Mouse (Mus musculus): Measurements from ENCODE around the gene Gm11554. TPM values are rescaled to one million over a fixed set of nuclear protein-coding genes. Genes with fewer than 3 reads are reported as not detected.
"Not testable (repeated sequence)": the region's sequence is repeated elsewhere in the genome, so short reads cannot be mapped to it uniquely, and the experiment has no call there.

Gm11554 gene
- not detected in 2 replicates for total RNA-seq (2014; rRNA removed)
- polyA plus RNA-seq (2015; fragmentation: Nextera tagmentation; extraction: Ambion mirVana) = not detected in 2 replicates

DNA sequence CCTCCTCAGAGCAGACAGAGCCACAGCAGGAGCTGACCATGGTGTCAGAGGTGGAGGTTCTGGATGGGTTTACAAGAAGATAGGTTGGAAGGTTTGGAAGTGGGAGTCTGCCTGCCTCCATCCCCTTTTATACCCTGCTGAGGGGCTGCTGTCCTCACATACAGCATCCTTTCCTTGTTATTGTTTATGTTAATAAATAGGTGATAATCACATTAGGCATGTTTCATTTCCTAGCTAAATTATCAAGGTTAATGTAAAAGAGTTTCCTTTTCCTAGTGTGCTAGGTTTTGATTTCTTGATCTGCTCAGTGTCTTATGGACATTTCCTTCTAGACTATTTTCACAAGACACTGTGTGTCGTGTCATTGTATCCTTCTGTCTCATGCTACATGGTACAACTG is at the start of gene Gm11554:
Gm11554 (minus strand) TSS at position 101 of the 400 bp plus-strand sequence.
- H3K9me3 ChIP-seq (ENCODE audit: low read length); ATAC-seq; H3K4me1 ChIP-seq (ENCODE audit: insufficient read depth); H3K4me3 ChIP-seq (ENCODE audit: low read depth, low read length); H3K4me2 ChIP-seq (ENCODE audit: low read depth); H3K9ac ChIP-seq; H3K27me3 ChIP-seq (ENCODE audit: insufficient read depth, low read length); H3K36me3 ChIP-seq (ENCODE audit: insufficient read depth); H3K27ac ChIP-seq (ENCODE audit: low read depth, low read length); DNase-seq: not testable (repeated sequence)
- WGBS = no CpG with 5 or more reads among the region's 1 CpGs

DNA sequence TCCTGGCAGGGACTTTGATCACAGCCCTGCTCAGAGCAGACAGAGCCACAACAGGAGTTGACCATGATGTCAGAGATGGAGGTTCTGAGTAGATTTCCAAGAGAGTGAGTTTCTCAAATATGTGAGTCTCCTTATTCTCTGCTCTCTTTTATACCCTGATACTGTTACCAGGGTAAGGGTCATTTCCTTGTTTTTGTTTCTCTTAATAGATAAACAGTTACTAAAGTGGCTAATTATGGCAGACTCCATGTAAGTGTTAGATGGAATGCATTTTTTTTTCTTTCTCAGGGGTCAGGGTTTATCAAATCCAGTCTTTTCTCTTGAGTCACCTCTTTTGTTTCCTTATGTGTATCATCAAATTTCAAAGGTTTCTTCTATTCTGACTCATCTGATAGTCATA is 47.3 kb upstream of the Gm11554 start, which contains the start of gene Krtap4-16:
Krtap4-16 (minus strand) TSS at position 101 of the 400 bp plus-strand sequence.
- no peak within 1 kb of the TSS for H3K27ac ChIP-seq (ENCODE audit: low read depth, low read length)
- H3K36me3 ChIP-seq (ENCODE audit: insufficient read depth) = no peaks in the 10 kb centered on the region
- H3K4me1 ChIP-seq (ENCODE audit: insufficient read depth) = 0 out of 2 replicates have a peak, but pooled peaks cover 2% of the 10 kb centered on the region
- no peak for DNase-seq
- ATAC-seq = no peak
- H3K4me3 ChIP-seq (ENCODE audit: low read depth, low read length) = no peak within 1 kb of the TSS
- TF ChIP-seq CTCF (IDR thresholded peaks at IDR 0.05; ENCODE audit: low read depth) = no peak
- H3K9ac ChIP-seq = no peak within 1 kb of the TSS
- H3K4me2 ChIP-seq (ENCODE audit: low read depth) = no peak within 1 kb of the TSS
- H3K9me3 ChIP-seq (ENCODE audit: low read length) = no peaks in the 10 kb centered on the region
- H3K27me3 ChIP-seq (ENCODE audit: insufficient read depth, low read length) = no peaks in the 10 kb centered on the region

DNA sequence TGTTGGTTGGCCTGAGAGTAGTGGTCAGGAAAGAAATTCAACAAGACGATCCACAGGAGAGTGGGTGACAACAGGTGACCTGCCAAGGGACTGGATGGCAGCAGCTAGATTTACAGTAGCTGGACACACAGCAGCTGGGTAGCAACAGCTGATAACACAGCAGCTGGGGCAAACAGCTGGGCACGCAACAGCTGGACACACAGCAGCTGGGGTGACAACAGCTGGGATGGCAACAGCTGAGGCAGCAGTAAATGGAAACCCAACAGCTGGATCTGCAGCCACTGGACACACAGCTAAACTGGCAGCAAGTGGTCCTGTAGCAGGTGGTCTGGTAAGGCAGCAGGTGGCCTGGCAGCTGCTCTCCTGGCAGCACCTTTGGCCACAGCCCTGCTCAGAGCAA is 42.5 kb upstream of the Gm11554 start:
- Histone ChIP-seq H3K4me3 (ENCODE audit: low read depth, low read length) (no peak overlapping the region), H3K9ac (no peak overlapping the region), H3K36me3 (ENCODE audit: insufficient read depth) (no peaks in the 10 kb centered on the region), H3K9me3 (ENCODE audit: low read length) (no peaks in the 10 kb centered on the region), H3K4me2 (ENCODE audit: low read depth) (no peak overlapping the region), H3K4me1 (ENCODE audit: insufficient read depth) (no peaks in the 10 kb centered on the region), H3K27me3 (ENCODE audit: insufficient read depth, low read length) (no peaks in the 10 kb centered on the region), H3K27ac (ENCODE audit: low read depth, low read length) (no peak overlapping the region)
- DNase-seq (no peak), ATAC-seq (no peak)
- 98% methylated on average over 2 of the region's 2 CpGs for WGBS
- no peak for TF ChIP-seq CTCF (IDR thresholded peaks at IDR 0.05; ENCODE audit: low read depth)

DNA sequence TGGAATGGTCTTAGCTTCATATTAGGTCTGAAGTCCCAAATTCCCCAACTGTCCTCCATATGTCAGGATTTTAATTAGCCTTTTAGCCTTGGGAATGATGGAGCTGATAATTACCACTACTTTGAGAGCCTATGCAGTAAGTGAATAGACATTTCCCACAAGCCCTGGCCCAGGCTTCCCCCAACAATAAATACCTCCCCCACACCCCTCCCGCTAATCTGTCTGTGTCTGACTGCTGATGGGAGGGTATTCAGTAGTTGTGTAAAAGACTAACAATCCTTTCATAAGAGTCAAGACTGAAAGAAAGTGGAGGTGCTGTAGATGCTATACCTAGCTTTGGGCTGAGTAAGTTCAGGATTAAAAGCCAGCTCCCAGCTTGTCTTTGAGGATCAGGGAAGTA is 37.9 kb upstream of the Gm11554 start:
- TF ChIP-seq CTCF (IDR thresholded peaks at IDR 0.05; ENCODE audit: low read depth) = no peak
- no peak overlapping the region for H3K4me2 ChIP-seq (ENCODE audit: low read depth)
- 25% methylated on average over 1 of the region's 1 CpGs for WGBS
- no peak overlapping the region for H3K27ac ChIP-seq (ENCODE audit: low read depth, low read length)
- no peak overlapping the region for H3K4me3 ChIP-seq (ENCODE audit: low read depth, low read length)
- no peaks in the 10 kb centered on the region for H3K9me3 ChIP-seq (ENCODE audit: low read length)
- no peaks in the 10 kb centered on the region for H3K4me1 ChIP-seq (ENCODE audit: insufficient read depth)
- H3K9ac ChIP-seq = no peak overlapping the region
- ATAC-seq (no peak), DNase-seq (no peak)
- H3K27me3 ChIP-seq (ENCODE audit: insufficient read depth, low read length) = no peaks in the 10 kb centered on the region
- no peaks in the 10 kb centered on the region for H3K36me3 ChIP-seq (ENCODE audit: insufficient read depth)

DNA sequence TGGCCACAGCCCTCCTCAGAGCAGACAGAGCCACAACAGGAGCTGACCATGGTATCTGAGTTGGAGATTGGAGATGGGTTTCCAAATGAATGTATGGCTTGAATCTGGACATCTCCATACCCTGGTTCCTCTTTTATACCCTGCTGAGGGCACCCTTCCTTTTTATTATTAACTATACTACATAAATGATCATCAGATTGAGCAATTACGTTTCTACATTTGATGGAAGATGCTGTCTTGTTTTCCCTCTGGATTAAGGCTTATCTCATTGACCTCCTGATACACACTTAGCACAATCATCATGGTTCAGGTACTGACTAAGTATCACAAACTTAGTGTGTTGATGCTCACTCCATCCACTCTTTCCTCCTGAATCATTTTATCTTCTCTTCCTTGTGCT is 33.7 kb upstream of the Gm11554 start, which contains the start of gene 2300003K06Rik:
2300003K06Rik (minus strand) TSS at position 101 of the 400 bp plus-strand sequence.
- WGBS = 78% methylated on average over 1 of the region's 1 CpGs
- TF ChIP-seq CTCF (IDR thresholded peaks at IDR 0.05; ENCODE audit: low read depth) = no peak
- Histone ChIP-seq H3K4me3 (ENCODE audit: low read depth, low read length) (no peak within 1 kb of the TSS), H3K9me3 (ENCODE audit: low read length) (no peaks in the 10 kb centered on the region), H3K4me2 (ENCODE audit: low read depth) (no peak within 1 kb of the TSS), H3K27me3 (ENCODE audit: insufficient read depth, low read length) (no peaks in the 10 kb centered on the region), H3K4me1 (ENCODE audit: insufficient read depth) (no peaks in the 10 kb centered on the region), H3K9ac (no peak within 1 kb of the TSS), H3K36me3 (ENCODE audit: insufficient read depth) (no peaks in the 10 kb centered on the region), H3K27ac (ENCODE audit: low read depth, low read length) (no peak within 1 kb of the TSS)
- DNase-seq (no peak), ATAC-seq (no peak)

DNA sequence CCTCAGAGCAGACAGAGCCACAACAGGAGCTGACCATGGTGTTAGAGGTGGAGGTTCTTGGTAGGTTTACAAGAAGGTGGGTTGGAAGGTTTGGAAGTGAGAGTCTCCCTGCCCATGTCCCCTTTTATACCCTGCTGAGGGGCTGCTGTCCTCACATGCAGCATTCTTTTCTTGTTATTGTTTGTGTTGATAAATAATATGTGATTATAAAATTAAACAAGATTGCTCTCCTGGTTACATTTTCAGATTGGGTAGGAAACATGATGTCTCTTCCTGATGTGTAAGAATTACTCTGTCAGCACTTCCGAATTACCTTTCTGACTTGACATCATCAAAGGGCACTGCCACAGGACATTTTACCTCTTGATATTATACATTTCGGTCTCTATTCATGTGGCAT is 11.3 kb upstream of the Gm11554 start, which contains the start of gene Gm11564:
Gm11564 (minus strand) TSS at position 101 of the 400 bp plus-strand sequence.
- H3K9me3 ChIP-seq (ENCODE audit: low read length); H3K36me3 ChIP-seq (ENCODE audit: insufficient read depth); H3K27me3 ChIP-seq (ENCODE audit: insufficient read depth, low read length); H3K4me2 ChIP-seq (ENCODE audit: low read depth); ATAC-seq; DNase-seq; H3K4me3 ChIP-seq (ENCODE audit: low read depth, low read length); H3K4me1 ChIP-seq (ENCODE audit: insufficient read depth); H3K9ac ChIP-seq; H3K27ac ChIP-seq (ENCODE audit: low read depth, low read length): not testable (repeated sequence)
- WGBS = 83% methylated on average over 2 of the region's 2 CpGs

DNA sequence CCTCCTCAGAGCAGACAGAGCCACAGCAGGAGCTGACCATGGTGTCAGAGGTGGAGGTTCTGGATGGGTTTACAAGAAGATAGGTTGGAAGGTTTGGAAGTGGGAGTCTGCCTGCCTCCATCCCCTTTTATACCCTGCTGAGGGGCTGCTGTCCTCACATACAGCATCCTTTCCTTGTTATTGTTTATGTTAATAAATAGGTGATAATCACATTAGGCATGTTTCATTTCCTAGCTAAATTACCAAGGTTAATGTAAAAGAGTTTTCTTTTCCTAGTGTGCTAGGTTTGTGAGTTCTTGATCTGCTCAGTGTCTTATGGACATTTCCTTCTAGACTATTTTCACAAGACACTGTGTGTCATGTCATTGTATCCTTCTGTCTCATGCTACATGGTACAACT is 5.5 kb upstream of the Gm11554 start, which contains the start of gene Krtap4-13:
Krtap4-13 (minus strand) TSS at position 101 of the 400 bp plus-strand sequence.
- H3K27ac ChIP-seq (ENCODE audit: low read depth, low read length); ATAC-seq; H3K4me1 ChIP-seq (ENCODE audit: insufficient read depth); DNase-seq; H3K9ac ChIP-seq; H3K27me3 ChIP-seq (ENCODE audit: insufficient read depth, low read length); H3K4me3 ChIP-seq (ENCODE audit: low read depth, low read length); H3K4me2 ChIP-seq (ENCODE audit: low read depth); H3K9me3 ChIP-seq (ENCODE audit: low read length); H3K36me3 ChIP-seq (ENCODE audit: insufficient read depth): not testable (repeated sequence)

DNA sequence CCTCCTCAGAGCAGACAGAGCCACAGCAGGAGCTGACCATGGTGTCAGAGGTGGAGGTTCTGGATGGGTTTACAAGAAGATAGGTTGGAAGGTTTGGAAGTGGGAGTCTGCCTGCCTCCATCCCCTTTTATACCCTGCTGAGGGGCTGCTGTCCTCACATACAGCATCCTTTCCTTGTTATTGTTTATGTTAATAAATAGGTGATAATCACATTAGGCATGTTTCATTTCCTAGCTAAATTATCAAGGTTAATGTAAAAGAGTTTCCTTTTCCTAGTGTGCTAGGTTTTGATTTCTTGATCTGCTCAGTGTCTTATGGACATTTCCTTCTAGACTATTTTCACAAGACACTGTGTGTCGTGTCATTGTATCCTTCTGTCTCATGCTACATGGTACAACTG is 5.4 kb downstream of the Gm11554 start, which contains the start of gene Gm11569:
Gm11569 (minus strand) TSS at position 101 of the 400 bp plus-strand sequence.
- no CpG with 5 or more reads among the region's 1 CpGs for WGBS
- not testable (repeated sequence) for DNase-seq

More for the DNA sequence above, 5.4 kb downstream of the Gm11554 start, which contains the start of gene Gm11569:
- ATAC-seq; H3K9ac ChIP-seq; H3K36me3 ChIP-seq (ENCODE audit: insufficient read depth); H3K4me3 ChIP-seq (ENCODE audit: low read depth, low read length); H3K9me3 ChIP-seq (ENCODE audit: low read length); H3K27ac ChIP-seq (ENCODE audit: low read depth, low read length); H3K27me3 ChIP-seq (ENCODE audit: insufficient read depth, low read length); H3K4me2 ChIP-seq (ENCODE audit: low read depth); H3K4me1 ChIP-seq (ENCODE audit: insufficient read depth): not testable (repeated sequence)
